Comparison of ENCODE assay signal across 8 mouse cellular contexts in the genomic region with DNA sequence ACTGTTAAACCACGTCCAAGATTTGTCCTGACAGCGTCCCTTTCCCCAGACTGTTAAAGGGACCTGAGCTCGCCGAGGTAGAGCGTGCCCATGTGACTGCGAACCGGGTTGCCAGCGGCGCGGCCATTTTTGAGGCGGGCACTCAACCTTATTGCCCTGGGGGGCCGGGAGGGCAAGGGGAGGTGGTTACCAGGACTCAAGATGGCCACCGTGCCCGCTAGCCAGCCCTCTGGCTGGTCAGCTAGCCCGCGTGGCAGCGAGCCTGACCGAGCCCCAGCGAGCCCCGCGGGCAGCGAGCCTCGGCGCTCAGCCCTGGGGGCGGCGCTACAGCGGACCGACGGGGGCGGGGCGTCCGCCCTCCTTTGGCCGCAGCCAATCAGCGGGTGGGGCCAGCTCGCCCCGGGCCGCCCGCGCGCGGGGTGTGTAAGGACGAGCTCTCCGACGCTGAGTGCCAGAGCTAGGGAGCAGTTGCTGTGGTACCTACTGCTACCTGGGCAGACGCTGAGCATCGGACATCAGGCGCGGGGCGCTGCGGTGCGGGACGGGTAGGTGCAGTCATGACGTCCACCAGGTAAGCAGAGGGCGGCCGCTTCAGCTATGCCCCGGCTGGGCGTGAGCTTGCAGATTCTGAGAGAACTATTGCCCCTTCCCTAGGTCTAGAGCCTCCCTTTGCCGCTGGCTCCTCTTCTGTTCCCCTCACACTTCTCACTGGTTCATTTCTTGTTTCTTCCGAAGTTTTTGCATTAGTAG. TPM values are rescaled to one million over a fixed set of nuclear protein-coding genes. Genes with fewer than 3 reads are reported as not detected.
DNase-seq lines count a peak whose midpoint lies in the region; ATAC-seq and TF ChIP-seq lines count a peak whose summit lies in the region.

No protein-coding gene starts in this region.

- H3K27me3 ChIP-seq in Patski = no peaks in the 10 kb centered on the region
- H3K27me3 ChIP-seq in hindbrain, embryonic 12.5 days = no peaks in the 10 kb centered on the region

- H3K4me3 ChIP-seq in hindbrain, embryonic 12.5 days = peak overlapping the region; percentile 42

- under 1% methylated on average over 59 of the region's 59 CpGs for WGBS in hindbrain, embryonic 12.5 days

- no peak for TF ChIP-seq CTCF in Patski (IDR thresholded peaks at IDR 0.05)

- peak; percentile 49 for DNase-seq in Patski (ENCODE audit: low read depth, low spot score)
- DNase-seq in cerebellum, postnatal 10 days = peak; percentile 97 to 98
- peak; percentile 85 to 86 for DNase-seq in frontal cortex, postnatal 10 days (ENCODE audit: low spot score in 2 of 2)
- DNase-seq in layer of hippocampus, postnatal 25 days (ENCODE audit: extremely low spot score in 1 of 2, low spot score in 1 of 2) = peak; percentile 69 to 85
- peak; percentile 92 for DNase-seq in lung, postnatal 14 days
- peak; percentile 96 for DNase-seq in ovary, postnatal 36 days (ENCODE audit: low spot score)
- DNase-seq in thymus, postnatal 14 days = peak; percentile 92

- H3K4me1 ChIP-seq in hindbrain, embryonic 12.5 days = peaks cover 4% of the 10 kb centered on the region

- no peaks in the 10 kb centered on the region for H3K36me3 ChIP-seq in hindbrain, embryonic 12.5 days

- no peaks in the 10 kb centered on the region for H3K9me3 ChIP-seq in hindbrain, embryonic 12.5 days (replicated peaks)

- CTCF ChIA-PET in Patski (lab: Charles Lee) = interaction anchor here (1.2 to 3.1 kb wide), 5 partner anchors 9 to 23 kb away, joined by 3 to 13 read pairs (median 4); partner anchors contain the start of gene Adk

- H3K9ac ChIP-seq in hindbrain, embryonic 12.5 days = peak overlapping the region; percentile 47

- in situ Hi-C loops in Patski (cut with MboI; ENCODE audit: low pct_unique_long_range_greater_than_20kb) = no loop called here

- POLR2A ChIA-PET in Patski (lab: Charles Lee) = interaction anchor here (0.6 to 1.5 kb wide), 4 partner anchors 9 to 26 kb away, joined by 3 to 4 read pairs (median 4); no protein-coding TSS in a partner anchor

- peak overlapping the region; percentile 75 for H3K4me2 ChIP-seq in hindbrain, embryonic 12.5 days (replicated peaks)

- H3K27ac ChIP-seq in hindbrain, embryonic 12.5 days = no peak overlapping the region; the same call in 1 of the 2 replicates

- ATAC-seq in Patski = peak; percentile 93
- ATAC-seq in hindbrain, embryonic 12.5 days (ENCODE audit: low FRiP score) = peak; percentile 98

RNA-seq across cellular contexts. Expression of gene Adk, which starts 23.6 kb away (rescaled TPM):
- 55.1 TPM for polyA plus RNA-seq in Patski (2021)
- polyA plus RNA-seq in hindbrain, embryonic 12.5 days (2016; fragmentation: Nextera tagmentation; extraction: Ambion mirVana) = 76.2 and 79.3 TPM in 2 replicates
- 10 to 100 TPM; 77.1 to 86.5 TPM for total RNA-seq in layer of hippocampus, postnatal 25 days (2021)

RNA-seq across cellular contexts. Expression of gene Ap3m1, which starts 23.6 kb away (rescaled TPM):
- 41.4 TPM for polyA plus RNA-seq in Patski (2021)
- 105 and 109 TPM in 2 replicates for polyA plus RNA-seq in hindbrain, embryonic 12.5 days (2016; fragmentation: Nextera tagmentation; extraction: Ambion mirVana)
- 10 to 100 TPM; 75.0 to 77.1 TPM for total RNA-seq in layer of hippocampus, postnatal 25 days (2021)
